Mouse (Mus musculus) CD4-positive, CD25-positive, alpha-beta regulatory T cell, adult 2 months (primary cell): Measurements from ENCODE around the gene Gtdc1.

ENCODE experiments used
- DNase-seq: peaks from one replicate; pipeline ENCODE4 v3.0.0-alpha.2; 2012; ENCODE audit warnings: low read depth, low spot score

The Gtdc1 gene

GRCm38 (mm10) chr2:44590881-44591280 lies 336.6 kb downstream of the Gtdc1 start:
- no peak for DNase-seq

DNA sequence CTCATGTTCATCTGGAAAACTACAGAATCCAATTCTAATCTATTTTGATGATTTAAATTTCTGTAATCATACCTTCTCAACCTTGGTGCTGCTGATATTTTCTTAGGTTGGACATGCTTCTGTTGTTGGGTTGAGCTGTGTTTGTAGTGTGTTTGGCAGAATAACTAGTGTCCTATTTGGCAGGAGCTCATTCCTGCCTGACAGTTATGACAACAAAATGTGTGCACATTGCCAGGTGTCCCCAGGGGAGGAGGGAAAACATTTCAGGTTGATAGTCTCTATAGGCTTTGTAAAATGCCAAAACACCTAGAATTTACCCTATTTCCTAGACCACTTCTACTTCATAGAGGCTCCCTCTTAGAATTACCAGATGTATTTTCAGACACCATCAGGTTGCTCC lies 343.4 kb downstream of the Gtdc1 start:
- DNase-seq, result no peak

DNA sequence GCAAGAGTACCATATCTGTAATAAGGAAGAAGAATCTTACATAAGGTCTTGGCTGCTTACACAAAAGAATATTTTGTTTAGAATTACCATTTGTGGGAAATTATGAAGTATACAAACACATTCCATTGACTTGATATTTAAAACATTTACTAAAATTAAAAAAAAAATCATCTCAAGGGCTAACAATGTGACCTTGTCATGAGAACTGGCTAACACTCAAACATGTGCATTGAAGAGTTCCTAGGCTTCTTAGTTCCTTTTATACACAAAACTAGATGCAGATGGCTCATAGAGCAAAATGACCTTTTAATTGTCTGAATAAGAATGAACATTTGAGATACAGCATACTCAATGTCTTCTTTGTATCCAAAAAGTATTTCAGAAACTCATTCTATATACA lies 344.0 kb downstream of the Gtdc1 start:
- no peak for DNase-seq

- no peak for DNase-seq
These were observed 355.6 kb downstream of the Gtdc1 start for GRCm38 (mm10) chr2:44571810-44572209.

DNA sequence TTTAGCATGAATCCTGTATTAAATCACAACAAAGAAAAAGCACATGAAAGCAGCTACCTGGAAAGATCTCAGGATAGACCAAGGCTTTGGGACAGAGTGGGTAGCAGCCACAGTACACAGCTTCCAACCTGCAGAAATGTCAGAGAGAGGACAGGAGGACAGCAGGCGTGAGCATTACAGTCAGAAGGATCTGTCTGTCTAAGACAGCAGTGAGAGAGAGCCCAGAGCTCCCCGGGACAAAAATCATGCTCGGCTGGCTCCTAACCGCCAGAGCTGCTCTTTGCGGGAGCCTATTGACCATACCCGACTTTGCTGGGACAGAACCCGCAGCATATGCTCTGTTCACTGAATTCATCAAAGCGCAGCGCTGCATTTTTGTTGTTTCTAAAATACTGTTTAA lies 356.3 kb downstream of the Gtdc1 start:
- no peak for DNase-seq

- no peak for DNase-seq
These were observed 358.1 kb downstream of the Gtdc1 start for GRCm38 (mm10) chr2:44569140-44569952.

DNA sequence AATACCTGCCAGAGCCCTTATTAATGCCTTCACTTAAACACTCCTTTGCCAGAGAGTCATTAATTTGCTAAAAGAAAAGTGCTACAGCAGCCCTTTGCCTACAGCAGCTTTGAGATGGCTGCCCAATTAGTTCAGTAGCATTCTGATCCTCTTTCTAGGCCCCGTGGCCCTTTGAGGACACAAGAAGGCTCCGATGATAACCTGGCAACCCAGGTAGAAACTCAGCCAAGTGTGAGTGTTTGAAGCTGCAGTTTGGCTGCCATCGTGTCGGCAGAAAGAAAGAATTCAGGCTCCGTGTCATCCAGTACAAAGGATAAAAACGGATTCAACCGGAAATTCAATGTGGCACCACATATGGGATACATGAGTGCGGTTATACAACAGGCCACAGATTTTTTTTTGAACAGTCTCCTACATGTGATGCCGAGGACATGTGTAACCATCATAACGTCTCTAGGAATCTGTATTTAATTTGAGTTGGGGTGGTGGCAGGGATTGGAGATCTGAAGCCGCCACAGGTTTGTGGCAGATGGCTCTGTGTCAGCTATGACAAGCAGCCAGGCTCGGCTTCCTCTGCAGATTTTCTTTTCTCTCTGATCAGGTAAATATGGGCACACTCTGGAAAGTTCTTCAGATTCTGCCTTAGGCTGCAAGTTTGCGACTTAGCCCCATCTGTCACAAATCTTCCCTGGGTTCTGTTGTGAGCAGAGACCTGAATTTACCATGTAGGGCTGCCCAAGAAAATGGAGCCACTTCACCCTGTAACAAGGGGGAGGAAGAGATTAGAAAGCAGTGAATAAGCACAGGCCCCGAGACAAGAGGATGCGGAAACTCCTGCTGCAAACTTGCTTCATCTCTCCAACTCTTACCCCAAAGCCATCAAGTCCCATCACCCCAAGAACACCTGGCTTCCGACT lies 362.4 kb downstream of the Gtdc1 start:
- no peak for DNase-seq

DNA sequence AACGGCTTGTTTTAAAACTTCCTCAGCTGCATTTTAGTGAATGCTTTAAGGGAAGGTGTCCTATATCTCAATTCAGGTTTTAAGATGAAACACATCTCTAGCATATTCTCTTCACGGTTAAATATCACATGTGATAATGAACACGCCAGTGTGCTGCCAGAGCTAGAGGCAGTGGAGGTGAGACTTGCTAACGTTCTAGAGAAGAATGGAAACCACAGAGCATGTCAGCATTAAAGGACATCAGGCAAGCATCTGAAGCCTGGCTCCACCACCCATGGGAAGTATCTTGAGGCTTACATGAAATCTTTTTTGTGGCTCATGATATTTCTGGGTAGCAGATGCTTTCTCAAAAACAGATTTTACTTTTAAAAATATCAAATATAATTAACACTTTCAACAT lies 365.7 kb downstream of the Gtdc1 start:
- no peak for DNase-seq

- DNase-seq, result no peak
These were observed 368.1 kb downstream of the Gtdc1 start for GRCm38 (mm10) chr2:44559242-44559944.

- no peak for DNase-seq
These were observed 369.7 kb downstream of the Gtdc1 start for GRCm38 (mm10) chr2:44557669-44558281.

DNA sequence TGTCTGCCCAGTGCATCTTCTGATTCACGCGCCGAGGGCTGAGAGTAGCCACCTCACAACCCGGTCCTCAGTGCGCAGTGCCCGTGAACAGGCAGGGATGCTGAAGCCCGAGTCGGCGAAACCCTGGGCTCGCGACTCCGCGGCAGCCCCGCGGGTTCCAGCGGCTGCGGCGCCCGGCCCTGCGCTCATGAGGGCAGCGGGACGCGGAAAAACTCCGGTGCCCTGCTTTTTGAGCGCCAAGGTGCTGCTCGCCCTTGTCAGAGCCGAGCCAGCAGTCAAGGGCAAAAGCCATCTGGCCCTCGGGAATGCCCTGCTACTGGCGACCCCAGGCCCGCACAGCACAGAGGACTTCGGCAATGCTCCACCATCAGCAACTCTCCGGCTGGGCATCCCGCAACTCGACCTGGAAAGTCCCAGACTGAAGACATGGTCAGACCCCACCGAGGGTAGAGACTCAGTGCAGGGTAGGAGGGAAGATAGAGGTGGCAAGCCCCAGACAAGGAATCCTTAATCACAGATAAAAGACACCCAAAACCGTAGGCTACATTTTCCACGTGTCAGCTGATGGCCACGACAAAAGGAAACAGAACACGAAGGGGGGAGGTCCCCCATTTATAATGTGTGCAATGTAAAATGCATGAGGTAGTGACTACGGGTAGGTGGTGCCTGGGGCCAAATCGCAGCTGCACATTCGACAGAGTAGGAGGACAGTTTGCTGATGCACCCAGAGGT lies 370.4 kb downstream of the Gtdc1 start:
- DNase-seq, result peak; percentile 29

DNA sequence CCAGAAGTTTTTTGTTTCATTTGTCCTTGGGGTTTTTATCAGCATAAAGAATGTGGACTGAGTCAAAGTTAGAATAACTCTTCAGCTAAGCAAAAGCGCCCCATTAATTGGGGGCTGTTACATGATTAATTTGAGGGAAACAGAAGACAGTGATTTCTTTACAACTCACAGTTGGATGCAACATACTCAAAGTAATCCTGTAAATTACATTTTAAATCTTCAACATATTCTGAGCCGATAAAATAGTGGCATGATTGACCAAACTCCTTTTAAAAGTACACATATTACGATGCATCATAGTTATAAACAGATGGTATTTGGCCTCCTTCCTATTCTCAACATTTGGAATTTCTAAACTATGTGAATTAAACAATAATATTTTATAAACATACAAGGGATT lies 372.7 kb downstream of the Gtdc1 start:
- no peak for DNase-seq

DNA sequence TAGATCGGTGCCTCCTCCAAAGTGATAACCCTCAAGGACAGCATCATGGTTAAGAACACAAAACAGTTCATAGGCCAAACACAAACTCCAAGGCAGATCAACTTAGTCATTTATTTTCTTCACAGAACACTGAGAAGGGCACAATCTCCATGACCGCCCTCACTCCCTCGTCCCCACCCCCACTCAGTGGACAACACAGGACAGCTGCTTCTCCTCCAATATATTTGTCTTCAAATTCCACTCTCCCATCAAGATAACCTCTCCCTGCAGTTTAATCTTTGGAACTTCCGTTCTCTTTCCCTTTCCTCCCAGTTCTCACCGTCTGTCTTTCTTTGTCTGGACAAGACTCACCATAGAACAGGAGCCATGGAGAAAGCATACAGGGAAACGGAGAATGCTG lies 378.1 kb downstream of the Gtdc1 start:
- no peak for DNase-seq

DNA sequence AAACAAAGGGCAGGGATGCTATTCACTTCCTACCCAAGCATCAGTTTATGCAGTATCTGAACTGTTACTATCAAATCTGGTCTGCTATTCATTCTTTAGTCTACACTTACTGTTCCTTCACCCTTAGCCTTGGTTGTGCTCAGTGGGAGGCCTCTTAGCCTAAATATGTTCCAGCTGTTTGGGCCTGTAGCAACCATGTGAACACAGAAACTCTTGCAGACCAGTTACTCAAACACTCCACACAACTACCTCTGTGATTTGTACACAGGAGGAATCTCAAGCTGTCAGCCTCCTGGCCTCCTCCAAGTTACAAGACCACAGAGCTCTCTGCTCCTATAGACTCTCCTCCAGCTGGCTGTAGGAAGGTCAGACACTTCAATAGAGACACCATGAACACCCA lies 384.7 kb downstream of the Gtdc1 start:
- no peak for DNase-seq

DNA sequence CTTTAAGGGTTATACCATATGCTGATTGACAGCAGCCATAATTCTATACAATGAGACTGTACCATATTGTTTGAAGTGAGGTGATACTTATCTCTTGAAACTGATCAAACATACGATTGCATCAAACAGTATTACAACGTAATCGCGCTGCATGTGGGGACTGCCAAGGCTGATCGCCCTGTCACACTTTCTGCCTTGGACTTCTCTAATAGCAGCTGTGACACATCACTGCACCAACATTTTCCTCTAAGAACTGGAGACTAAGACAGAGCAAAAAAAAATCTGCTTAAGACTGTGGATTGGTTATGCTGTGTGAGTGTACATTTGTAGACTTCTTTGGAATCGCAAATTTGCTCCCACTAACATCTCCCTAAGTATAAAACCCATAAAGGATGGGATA lies 385.7 kb downstream of the Gtdc1 start:
- DNase-seq, result no peak

- no peak for DNase-seq
These were observed 386.6 kb downstream of the Gtdc1 start for GRCm38 (mm10) chr2:44540881-44541280.

GRCm38 (mm10) chr2:44539121-44539634 lies 388.3 kb downstream of the Gtdc1 start:
- no peak for DNase-seq

DNA sequence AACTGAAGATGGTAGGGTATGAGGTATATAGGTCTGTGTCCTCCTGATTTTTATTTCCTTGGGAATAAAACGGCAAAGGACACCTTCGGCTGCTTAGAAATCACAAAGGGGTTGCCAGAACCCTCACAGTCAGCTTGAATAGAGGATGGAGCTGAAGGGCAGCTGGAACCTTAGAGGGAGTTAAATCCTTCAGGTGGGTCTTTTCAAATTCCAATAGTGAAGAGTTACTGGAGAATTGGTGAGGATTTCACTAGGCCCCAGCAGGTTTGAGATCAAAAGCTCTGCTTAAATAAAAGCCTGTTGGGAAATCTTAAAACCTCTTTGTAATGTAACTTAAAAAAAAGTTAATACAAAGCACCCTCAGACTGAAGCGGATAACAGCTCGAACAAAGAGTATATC lies 389.3 kb downstream of the Gtdc1 start:
- DNase-seq, result no peak

DNA sequence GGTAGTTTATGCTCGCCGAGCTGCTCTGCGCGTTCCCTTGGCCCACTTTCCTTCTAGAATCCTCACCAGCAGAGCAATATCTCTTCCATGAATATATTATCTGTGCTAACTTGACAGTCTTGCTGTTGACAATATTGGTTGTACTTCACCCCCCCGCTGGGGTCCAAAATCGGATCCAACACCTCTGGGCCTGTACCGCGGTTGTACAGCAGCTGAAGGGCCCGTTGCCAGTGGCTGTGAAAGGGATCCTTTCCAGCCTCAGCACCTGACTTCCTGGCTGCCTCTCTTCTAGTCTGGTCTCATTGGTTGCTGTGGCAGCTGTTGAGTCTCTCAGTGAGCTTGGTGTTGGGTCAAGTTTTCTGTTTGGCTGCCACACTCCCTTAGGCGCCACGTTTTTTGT lies 391.7 kb downstream of the Gtdc1 start:
- DNase-seq, result no peak

GRCm38 (mm10) chr2:44535136-44535675 lies 392.3 kb downstream of the Gtdc1 start:
- no peak for DNase-seq
